Mouse (Mus musculus) frontal cortex, adult 2 months (tissue): Measurements from ENCODE around the gene Slc1a5. TPM values are rescaled to one million over a fixed set of nuclear protein-coding genes. Genes with fewer than 3 reads are reported as not detected.

ENCODE experiments used
- DNase-seq, 2 experiments: peaks; one replicate each; pipeline ENCODE4 v3.0.0; 2022; ENCODE audit warnings: low spot score in 1 of 2; ENCODE audit errors: extremely low spot score in 1 of 2
- polyA plus RNA-seq: library from polyadenylated mRNA; depleted of rRNA; stranded (reverse); fragments of >200 nt; gene quantifications from 2 replicates; pipeline ENCODE4 v1.2.3, GENCODE M21; 2012

Slc1a5 gene
- polyA plus RNA-seq, 1 experiment: 12.6 TPM

DNA sequence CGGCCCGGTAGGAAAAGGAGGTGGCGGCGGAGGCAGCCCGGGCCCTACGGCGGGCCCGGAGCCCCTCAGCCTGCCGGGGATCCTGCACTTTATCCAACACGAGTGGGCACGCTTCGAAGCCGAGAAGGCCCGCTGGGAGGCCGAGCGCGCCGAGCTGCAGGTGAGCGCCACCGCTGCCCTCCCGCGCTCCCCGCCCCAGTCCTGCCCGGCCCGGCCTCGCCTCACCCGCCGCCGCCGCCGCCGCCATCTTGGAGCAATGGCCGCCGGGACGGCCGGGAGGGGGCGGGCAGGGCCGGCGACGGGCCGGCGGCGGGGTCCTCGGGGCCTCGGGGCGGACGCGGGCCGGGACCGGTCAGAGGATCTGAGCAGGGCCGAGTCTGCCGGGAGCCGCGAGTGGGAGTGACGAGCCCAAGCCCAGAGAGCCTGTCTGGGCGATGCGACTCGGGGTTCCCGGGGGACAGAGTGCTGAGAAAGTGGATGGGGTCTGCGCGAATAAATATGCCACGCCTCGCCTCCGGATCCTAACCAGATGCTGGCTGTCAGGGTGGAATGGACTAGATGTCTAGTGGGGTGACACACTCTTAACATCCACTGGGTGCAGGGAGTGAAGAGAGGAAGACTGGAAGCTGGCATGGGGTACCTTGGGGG is 35.5 kb downstream of the Slc1a5 start, which contains the start of gene Fkrp:
Fkrp (minus strand) TSS at position 258 of the 648 bp plus-strand sequence.
- DNase-seq: no peak

DNA sequence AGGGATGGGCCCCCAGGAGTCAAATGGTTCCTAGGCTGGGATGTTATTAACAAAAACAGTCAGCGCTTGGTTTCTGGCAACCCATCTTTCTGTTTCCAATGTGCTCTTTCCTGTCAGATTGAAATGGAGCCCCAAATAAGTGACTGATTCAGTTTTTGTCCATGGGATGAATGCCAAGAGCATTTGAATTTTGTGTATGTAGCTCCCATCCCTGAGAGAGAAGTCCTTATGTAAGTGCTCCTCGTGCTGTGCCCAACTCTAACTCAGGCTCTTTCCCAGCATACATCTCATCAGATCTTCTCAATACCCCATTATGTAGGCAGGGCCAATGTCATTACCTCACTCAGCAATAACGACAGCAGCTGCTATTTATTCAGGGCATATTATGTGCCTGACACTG is 36.6 kb downstream of the Slc1a5 start:
- DNase-seq: peak; percentile 62 to 81

DNA sequence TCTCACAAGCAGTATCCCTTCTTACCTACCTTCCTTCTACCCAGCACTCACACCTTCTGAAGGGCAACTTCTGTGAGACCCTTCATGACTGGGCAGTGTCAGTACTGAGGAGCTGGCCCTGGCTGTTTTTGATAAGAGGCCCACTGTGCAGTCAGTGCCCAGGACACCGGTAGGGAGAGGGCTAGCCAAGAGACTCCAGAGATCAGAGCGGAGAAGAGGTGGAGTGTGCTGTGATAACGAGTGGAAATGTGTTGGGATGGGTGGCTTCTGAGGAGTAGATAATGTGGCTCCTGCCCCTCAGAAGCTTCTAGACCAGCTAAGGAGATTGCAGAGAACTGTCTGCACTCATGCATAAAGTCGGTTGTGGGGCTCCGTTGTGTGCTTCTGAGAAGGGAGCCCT is 38.7 kb downstream of the Slc1a5 start:
- no peak for DNase-seq

DNA sequence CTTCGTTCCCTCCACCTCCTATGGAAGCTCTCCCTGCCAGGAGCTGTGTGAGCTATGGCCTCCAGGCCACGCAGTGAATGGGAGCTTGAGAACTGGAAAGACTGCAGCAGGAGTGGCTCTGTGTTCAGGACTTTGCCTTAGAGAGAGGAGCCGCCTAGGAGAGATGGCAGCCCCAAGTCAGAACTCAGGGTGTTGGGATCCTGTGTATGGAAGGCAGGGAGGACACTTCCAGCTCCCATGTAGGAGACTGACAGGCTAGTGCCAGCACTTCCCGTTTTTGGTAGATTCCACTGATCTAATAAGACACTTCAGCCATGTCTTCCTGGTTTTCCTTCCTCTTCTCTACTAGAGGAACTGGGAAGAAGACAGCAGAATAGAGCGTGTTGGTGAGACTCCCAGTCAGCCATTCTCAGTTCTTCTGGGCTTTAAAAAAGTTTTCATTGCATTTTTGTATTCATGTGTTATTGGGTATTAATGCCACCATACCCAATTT is 39.2 kb downstream of the Slc1a5 start:
- DNase-seq: no peak

DNA sequence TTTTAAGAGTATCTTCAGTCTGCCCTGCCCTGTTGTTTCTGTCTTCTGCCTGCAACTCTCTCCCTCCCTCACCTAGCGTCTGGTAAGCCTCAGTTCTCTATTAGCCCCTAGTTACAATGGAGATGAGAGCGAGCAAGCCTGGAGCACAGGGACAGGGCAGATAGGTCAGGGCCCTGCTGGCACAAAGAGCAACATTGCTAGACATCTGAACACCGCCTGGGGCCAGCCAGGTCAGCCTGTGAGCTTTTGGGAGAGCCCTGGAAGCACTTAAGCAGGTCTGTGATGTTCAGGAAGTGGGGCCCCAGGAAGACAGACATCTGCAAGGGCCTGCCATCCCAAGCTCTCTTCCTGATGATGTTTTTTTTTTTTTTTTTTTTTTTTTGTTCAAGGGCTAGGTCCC is 40.0 kb downstream of the Slc1a5 start:
- DNase-seq: no peak

DNA sequence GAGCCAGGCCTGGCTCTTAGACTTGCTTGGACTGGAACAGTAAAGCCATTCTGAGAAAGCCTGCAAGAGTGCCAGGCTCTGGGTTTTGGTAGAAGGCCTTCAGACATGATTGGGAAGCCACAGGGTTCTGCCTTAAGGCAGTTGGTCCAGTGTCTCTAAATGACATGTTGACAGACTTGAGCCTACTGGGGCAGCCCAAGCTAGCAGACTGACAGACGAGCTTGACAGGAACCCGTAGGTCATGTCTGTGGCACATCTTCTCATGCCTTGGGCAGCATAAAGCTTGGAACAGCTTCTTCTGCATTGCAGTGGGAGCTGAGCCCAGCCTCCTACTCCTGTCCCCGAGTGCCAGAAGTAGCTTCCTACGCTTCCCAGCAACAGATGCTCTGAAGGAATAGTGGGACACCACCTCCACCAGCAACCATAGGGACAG is 40.5 kb downstream of the Slc1a5 start:
- DNase-seq: peak in 1 of 2 experiments; percentile 88

DNA sequence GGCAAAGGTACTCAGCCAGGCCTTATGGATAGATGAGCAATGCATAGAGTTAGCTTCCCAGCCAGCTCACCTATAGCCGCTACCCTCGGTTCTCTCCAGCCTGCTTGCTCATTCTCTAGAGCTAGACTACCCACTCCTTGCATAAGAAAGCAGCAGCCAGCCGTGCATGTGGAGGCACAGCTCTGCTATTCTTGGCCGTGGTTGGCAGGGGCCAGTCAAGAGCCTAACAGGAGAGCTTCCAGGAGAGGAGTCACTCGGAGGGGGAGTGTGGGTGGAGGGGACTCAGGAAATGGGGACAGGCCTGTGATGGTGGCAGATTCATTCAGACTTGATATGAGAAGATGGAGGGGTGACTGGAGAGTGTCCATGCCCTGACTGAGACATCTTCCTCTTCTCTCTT is 42.6 kb downstream of the Slc1a5 start:
- DNase-seq: peak; percentile 87 to 89

DNA sequence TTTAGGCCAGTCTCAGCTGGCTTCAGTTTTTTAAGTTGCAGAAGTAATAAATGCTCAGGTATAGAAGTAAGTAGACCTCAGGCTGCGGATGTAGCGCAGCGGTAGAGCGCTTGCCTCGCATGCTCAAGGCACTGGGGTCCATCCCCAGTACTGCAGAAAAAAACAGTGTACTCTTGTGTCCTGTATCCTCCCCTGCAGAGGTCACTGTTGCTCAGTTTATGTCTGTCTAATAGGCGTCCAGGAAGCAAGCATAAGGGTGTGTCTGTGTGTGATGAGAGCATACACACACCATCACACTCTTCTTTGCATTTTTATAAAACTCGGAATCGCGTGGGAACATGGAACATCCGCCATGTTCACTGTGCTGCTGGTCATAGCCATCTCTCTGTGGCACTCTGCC is 44.6 kb downstream of the Slc1a5 start:
- no peak for DNase-seq

DNA sequence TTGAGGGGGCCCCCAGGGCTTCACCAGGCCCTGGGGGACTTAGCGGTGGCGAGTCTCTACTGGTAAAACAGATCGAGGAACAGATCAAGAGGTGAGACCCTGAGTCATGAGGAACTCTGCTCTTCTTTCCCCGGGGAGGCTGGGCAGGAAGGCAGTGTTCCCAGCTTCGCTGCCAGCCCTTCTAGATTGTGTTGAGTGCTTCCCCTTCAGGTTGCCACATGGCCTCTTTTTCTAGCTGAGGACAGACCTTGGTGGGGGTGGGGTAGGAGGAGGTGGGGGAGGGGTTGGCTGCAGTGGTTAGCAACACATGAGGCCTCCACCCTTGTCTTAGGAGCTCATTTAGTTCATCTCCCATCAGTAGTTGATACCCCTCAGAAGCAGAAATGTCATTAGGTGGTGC is 45.4 kb downstream of the Slc1a5 start:
- DNase-seq: no peak

DNA sequence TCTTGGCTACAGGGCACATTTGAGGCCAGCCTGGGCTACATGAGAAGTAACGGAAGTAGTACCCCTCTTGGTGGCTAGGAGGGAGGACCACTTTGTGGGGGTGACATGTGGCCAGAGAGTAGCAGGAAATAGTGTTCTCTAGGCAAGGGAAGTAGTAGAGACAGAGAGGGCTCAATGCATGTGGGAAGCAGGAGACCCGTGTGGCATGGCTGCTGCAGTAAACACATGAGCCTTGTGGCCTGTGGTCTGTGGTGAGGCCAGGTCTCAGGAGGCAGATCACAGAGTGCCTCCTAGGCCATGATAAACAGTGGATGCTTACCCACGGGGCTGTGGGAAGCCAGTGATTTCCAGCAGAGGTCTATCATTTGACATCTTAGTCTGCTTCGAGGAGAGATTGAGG is 46.1 kb downstream of the Slc1a5 start:
- DNase-seq: no peak

DNA sequence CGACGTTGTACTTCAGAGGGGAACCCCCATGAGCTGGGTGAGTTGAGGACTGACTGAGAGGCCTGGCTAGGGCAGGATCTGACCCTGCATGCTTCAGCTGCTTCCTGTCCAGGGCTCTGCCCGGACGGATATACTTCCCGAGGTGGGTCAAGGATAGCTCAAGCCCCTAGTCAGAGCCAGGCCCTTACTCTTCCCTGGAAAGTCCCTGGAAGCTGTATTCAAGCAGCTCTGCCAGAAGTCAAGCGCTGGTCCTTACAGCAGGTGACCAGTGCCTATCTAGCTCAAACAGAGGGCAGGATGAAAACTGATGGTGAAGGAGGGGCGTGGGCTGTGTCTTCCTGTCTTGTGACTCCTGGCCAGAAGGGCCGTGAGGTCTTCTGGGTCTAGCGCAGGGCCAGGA is 49.3 kb downstream of the Slc1a5 start:
- no peak for DNase-seq

DNA sequence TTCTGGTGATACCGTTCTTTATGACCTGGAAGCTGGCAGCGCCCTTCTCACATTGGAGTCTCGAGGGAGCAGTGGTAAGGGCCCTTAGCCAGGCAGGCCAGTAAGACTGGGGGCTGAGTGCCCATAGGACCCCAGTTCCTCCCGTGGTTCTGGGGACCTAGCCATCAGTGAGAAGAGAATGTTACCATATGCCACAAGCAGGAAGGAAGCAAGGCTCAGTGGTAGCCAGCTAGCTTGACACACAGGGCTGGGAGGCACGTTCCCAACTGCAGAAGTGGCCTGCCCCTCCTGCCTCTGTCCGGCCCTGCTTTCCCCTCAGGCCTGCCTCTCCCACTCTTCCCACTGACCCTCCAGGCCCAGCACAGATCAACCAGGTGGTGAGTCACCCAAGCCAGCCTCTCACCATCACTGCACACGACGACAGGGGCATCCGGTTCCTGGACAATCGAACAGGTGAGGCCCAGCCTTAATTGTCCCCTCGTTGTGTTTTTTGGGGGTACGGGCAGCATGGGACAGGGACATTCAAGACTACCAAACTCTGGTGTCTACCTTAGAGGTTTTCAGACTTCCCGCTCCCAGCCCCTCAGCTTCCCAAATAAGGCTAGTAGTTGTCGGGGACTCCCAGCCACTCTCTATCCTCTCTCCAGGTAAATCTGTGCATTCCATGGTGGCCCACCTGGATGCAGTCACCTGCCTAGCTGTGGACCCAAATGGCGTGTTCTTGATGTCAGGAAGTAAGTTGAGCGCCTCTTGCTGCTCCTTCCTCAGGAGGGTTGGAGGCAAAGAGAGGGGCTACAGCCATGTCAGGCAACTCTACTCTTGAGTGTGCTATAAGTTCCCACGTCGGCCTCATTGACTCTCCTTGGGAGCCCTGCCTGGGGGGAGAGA is 57.0 kb downstream of the Slc1a5 start:
- no peak for DNase-seq

DNA sequence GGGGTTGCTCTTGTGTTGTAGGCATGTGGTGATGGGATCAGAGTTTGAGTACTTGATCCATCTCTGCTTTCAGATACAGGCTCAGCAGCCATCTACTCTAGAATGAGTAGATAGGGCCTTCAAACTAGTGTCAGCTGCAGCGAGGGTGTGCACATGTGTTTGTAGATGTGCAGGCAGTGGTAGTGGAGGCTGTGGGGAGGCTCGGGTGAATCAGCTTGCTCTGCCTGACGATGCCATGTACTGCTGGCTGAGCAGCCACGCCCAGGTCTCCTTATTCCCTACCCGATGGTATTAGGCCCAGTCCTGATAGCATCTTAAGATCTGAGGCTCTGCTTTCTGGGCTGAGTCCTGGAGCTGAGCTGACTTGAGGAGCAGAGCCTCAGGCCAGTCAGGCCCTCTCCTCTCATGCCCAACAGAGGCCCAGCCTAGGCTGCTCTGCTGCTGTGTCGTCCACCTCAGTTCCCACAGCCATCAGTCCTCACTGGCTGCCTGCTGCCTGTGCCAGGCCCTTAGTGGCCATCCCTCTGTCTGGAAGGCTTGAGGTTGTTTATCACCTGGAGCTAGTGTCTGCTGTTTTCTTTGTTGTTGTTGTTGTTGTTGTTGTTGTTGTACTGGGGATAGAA is 57.8 kb downstream of the Slc1a5 start:
- no peak for DNase-seq

DNA sequence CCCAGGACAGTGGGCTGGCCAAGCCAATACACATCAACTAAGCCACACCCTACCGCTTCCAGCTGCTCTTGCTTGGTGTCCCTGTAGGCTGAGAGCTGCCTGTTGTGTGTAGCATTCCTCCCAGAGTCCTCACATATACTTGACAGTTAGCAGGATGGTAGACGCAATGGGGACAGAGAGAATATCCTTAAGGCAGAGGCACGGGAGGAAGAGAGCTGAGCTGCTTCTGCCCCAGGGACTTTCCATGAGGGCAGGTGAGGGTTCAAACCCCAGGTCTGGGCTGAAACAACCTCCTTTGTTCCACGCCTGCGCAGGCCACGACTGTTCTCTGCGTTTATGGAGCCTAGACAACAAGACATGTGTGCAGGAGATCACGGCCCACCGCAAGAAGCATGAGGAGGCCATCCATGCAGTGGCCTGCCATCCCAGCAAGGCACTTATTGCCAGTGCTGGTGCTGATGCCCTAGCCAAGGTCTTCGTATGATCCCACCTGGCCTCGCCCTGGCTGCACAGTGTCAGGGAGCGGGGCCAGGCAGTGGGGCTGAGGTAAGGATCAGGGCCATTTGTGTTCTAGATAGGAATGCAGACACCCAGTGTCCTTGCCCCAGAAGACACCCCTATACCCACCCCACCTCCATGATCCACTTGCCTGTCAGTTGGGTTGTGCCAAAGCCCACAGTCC is 58.4 kb downstream of the Slc1a5 start:
- no peak for DNase-seq

DNA sequence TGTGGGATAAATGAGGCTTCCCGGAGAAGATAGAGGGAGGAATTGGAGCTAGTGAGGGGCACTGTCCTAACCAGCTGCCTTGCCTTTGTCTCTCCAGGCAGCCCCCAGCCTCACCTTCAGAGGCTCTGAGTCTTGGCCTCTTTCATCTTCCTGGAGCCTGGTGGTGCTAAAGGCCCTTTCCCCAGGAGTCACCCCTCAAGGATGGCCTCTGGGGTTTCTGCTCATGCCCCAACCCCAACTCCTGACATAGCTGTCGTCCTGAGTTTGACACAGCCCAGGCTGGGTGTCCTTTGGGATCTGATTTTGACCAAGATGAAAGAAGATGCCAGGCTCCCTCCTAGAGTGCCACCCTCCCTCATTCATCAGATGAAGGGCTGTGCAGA is 59.0 kb downstream of the Slc1a5 start:
- no peak for DNase-seq

DNA sequence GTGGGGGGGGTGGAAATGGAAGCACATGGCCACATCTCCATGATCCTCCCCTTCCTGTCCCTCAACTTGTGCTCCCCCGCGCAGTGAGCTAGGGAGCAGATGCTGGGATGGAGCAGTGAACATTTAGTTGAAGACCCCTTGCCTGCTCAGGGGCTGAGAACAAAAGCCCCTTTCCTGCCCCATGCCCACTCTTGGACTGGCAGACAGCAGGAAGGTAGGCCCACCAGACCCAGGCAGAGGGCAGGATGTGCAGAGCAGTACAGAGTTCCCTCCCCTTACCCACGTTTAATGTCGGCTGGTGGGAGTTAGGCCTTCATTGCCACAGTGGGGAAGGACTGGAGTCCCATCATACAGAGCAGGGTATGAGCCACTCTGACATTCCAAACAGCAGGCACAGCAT is 59.9 kb downstream of the Slc1a5 start:
- no peak for DNase-seq

DNA sequence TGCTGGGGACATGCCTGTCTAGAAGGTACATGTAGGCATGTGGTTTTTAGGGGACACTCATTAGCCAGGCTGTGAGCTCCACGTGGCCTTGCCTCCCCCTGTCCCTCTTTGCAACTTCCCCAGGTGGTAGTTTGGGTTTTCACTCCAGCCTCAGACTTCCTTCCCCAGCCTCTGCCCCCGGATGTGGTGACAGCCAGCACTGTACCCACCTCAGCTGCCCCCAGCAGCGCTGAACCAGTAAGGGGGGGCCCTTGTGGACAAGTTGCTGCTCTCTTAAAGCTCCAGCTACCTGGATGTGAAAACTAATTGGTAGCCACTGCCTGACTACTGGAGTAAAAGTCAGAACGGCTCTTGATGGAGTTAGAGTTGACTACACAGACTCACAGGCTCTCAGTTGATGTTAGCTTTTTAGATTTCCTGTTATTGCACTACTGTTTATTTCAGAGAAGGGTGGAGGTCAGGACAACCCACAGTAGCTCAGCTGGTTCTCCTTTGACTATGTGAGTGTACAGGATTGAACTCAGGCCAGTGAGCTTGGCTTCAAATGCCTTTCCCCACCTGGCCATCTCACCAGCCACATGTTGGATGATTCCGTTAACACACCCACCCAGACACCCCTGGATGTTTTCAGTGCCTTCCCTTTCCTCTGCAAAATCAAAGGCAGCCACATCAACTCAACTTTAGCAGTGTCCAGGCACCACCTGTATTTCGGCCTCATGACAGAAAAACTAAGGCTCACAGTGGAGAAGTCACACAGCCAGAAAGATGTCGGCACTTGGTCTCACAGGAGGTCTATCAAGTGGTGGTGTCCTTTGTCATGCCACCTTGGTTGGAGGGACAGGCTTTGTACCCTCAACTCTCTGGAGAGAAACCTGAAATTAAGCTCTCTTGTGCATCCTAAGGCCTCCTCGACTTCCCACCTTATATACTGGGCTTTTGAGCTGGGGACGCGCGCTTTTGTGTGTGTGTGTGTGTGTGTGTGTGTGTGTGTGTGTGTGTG is 60.7 kb downstream of the Slc1a5 start:
- no peak for DNase-seq

DNA sequence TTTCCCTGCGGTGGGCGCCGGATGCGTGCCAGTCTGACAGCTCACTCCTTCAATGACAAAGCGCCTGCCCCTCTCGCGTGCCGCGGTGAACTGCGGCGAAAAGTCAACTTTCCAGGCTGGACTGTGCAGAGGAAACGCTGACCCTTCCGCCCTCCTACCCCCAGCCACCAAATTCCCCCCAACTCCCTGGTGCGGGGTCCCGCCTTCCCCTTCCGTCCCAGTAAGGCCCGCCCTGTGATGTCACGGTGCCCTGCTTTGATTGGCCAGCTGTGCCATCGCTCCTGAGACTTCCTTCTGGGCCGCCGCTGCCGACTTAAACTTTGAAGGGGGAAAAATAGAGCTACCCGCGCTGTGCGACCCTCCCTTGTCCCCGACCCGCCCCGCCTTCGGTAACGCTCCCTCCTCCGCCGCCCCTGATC is 61.5 kb downstream of the Slc1a5 start, which contains the start of gene Prkd2:
Prkd2 (plus strand) TSS at position 258 of the 419 bp plus-strand sequence.
- peak; percentile 77 to 88 for DNase-seq

DNA sequence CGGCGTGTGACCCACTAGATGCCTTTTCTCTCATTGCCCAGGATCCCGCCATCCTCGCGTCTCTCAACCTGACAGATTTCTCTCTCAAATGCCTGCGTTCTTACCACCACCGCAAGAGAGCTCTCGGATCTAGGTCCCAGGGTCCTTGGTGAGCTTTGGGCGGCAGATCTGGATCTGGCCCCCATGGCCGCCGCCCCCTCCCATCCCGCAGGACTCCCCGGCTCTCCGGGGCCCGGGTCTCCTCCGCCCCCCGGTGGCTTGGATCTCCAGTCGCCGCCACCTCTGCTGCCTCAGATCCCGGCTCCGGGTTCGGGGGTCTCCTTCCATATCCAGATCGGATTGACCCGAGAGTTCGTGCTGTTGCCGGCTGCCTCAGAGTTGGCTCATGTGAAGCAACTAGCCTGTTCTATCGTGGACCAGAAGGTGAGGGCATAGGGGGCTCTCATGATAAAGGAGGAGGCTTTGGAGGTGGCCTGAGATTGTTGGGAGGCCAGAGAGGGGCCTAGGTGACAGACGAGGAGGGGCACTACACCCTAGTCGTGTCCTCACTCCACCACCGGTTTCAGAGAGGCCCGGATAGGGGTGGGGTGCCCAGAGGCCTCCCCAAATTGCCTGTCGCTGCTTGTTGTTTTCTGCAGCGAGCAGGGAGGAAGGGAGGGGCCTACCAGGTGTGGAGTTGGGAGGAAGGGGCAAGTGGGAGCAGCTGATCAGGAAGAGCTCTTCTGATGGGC is 62.5 kb downstream of the Slc1a5 start:
- DNase-seq: no peak
